Mouse (Mus musculus): Measurements from ENCODE around the gene Iqschfp. TPM values are rescaled to one million over a fixed set of nuclear protein-coding genes. Genes with fewer than 3 reads are reported as not detected.

The Iqschfp gene
- total RNA-seq, 2 experiments from 2014 or later: not detected

GRCm38 (mm10) chr3:68527182-68527581, 635.1 kb downstream of the Iqschfp start:
- Histone ChIP-seq H3K27ac (no peak overlapping the region), H3K4me3 (no peak overlapping the region)
- no peak for DNase-seq
- intact Hi-C loops (cut with DNase I): no loop called here
- TF ChIP-seq CTCF (IDR thresholded peaks at IDR 0.05): no peak

DNA sequence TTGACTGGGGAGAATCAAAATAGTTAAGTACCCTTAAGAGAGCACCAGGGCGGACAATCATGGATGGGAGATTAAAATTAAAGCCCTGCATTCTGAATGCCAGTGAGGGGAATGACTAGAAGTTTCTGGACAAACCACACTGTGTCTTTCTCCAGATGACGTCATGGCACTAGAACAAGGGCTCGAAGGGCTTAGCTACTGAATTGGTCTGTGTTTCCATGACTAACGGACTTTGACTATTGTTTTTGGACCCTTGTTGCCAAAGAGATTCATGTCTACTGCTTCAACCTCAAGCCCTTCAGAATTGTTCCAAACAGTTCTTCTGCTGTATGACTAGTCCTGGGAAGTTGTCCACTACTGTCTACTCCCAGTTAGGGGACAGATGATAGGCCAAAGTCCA, 639.9 kb downstream of the Iqschfp start:
- no peak for TF ChIP-seq CTCF (IDR thresholded peaks at IDR 0.05)
- no peak overlapping the region for H3K4me3 ChIP-seq
- no peak overlapping the region for H3K27ac ChIP-seq
- DNase-seq: no peak
- intact Hi-C loops (cut with DNase I): no loop called here

DNA sequence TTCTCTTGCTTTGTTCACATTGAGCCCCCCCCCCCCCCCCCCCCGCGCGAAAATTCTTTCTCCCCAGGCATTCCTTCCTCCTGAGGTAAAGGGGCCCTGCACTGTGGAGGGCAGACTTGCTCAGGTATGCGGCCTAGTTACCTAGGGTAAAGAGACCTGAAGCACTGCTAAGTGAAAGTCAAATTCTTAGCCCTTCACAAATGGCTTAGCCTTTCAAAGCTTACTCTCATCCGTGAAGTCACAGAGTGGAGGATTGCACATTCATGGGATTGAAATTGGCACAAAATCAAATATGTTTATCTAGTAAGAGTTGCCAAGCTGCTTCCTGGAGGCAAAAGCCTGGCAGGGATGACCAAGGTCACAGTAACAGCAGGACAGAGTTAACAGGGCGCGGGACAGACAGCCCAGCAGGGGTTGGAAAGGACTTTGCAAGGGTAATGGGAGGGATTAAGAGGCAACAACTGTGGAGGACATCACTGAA, 642.6 kb downstream of the Iqschfp start:
- TF ChIP-seq CTCF (IDR thresholded peaks at IDR 0.05): no peak
- Histone ChIP-seq H3K27ac (no peak overlapping the region; the same call in 1 of the 2 replicates), H3K4me3 (no peak overlapping the region)
- no peak for DNase-seq
- intact Hi-C loops (cut with DNase I): no loop called here

GRCm38 (mm10) chr3:68535160-68535728, 643.2 kb downstream of the Iqschfp start:
- no peak for TF ChIP-seq CTCF (IDR thresholded peaks at IDR 0.05)
- H3K4me3 ChIP-seq: no peak overlapping the region
- DNase-seq: no peak
- H3K27ac ChIP-seq: no peak overlapping the region
- intact Hi-C loops (cut with DNase I): no loop called here

GRCm38 (mm10) chr3:68536071-68536470, 644.0 kb downstream of the Iqschfp start:
- DNase-seq: no peak
- Histone ChIP-seq H3K27ac (no peak overlapping the region), H3K4me3 (no peak overlapping the region)
- TF ChIP-seq CTCF (IDR thresholded peaks at IDR 0.05): no peak
- intact Hi-C loops (cut with DNase I): no loop called here

DNA sequence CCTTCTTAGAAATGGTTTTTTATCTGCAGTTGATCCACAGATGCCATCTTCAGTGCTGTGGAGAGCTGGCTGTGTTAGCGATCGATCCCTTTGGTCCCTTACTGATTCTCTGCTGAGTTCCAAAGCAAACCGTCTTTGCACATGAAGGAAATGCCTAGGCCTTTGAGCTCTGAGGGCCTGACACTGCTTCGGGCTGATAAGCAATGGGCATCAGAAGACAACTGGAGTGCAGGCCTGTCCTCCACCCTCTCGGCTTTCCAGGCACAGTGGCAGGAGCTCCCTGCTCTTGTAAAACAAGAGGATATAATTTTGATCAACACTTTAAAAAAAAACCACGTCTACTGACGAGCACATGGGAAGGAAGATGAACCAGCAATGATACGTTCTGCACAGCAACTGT, 649.7 kb downstream of the Iqschfp start:
- TF ChIP-seq CTCF (IDR thresholded peaks at IDR 0.05): no peak
- intact Hi-C loops (cut with DNase I): loop anchor here (2.0 to 5.0 kb wide), 2 partner anchors 44 to 485 kb away; no protein-coding TSS in a partner anchor
- DNase-seq: no peak
- Histone ChIP-seq H3K4me3 (no peak overlapping the region), H3K27ac (no peak overlapping the region)

DNA sequence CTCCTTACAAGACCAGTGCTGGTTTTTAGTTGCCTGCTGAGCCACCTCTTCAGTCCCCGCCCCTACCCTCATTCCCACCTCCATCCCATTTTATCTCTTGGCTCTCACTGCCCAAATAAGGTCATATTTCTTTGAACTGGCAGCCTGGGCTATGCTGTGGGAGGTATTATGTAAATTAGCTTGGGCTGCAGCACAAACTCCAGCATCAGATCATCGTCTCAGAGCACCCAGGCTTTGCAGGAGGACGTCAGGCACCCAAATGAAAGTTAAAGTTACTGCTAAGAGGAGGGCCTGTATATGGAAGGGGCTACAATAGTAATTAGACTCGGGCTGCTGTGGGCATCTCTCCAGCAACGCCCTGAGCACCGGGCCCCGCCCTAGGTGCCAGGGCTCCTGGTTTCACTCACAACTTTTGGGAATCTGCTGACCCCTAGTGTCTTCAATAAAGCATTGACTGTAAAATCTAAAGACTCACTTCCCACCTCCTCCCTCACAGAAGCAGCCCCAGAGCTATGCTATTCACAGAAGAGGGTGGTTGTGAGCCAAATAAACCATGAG, 651.0 kb downstream of the Iqschfp start:
- peak; percentile 84 for TF ChIP-seq CTCF (IDR thresholded peaks at IDR 0.05)
- Histone ChIP-seq H3K27ac (peak overlapping the region; percentile 63), H3K4me3 (peak overlapping the region; percentile 70)
- intact Hi-C loops (cut with DNase I): loop anchor here (2.0 to 5.0 kb wide), 2 partner anchors 46 to 486 kb away; no protein-coding TSS in a partner anchor
- peak; percentile 70 for DNase-seq

DNA sequence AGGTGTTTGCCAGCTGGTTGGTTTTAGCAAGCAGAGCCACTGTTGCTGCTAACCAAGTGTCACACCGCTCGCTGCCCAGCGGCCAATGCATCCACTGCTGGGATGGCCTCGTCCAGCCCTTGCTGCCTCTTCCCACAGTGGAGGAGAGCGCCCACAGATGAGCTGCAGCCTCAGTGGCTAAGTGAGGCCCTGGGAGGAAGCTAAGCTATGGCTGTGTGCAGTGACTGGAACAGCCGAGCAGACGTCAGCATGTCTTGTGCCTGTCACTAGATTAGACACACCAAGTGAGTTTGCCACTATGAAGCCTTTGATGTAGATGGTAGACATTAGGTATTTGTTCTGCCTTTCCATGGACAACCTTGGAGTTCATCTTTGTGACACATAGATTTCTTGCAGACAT, 652.8 kb downstream of the Iqschfp start:
- intact Hi-C loops (cut with DNase I): loop anchor here (5.0 kb wide), 1 partner anchor 48 kb away; no protein-coding TSS in a partner anchor
- no peak overlapping the region for H3K4me3 ChIP-seq
- DNase-seq: no peak
- no peak for TF ChIP-seq CTCF (IDR thresholded peaks at IDR 0.05)
- no peak overlapping the region for H3K27ac ChIP-seq

- no peak for TF ChIP-seq CTCF (IDR thresholded peaks at IDR 0.05)
- Histone ChIP-seq H3K27ac (peak overlapping the region; percentile 40; the same call in 1 of the 2 replicates), H3K4me3 (no peak overlapping the region)
- no peak for DNase-seq
- intact Hi-C loops (cut with DNase I): no loop called here
These were observed 653.9 kb downstream of the Iqschfp start for GRCm38 (mm10) chr3:68545898-68546297.

- no peak for DNase-seq
- intact Hi-C loops (cut with DNase I): no loop called here
- no peak overlapping the region for H3K27ac ChIP-seq
- no peak overlapping the region for H3K4me3 ChIP-seq
- no peak for TF ChIP-seq CTCF (IDR thresholded peaks at IDR 0.05)
These were observed 663.1 kb downstream of the Iqschfp start for GRCm38 (mm10) chr3:68555087-68555662.

DNA sequence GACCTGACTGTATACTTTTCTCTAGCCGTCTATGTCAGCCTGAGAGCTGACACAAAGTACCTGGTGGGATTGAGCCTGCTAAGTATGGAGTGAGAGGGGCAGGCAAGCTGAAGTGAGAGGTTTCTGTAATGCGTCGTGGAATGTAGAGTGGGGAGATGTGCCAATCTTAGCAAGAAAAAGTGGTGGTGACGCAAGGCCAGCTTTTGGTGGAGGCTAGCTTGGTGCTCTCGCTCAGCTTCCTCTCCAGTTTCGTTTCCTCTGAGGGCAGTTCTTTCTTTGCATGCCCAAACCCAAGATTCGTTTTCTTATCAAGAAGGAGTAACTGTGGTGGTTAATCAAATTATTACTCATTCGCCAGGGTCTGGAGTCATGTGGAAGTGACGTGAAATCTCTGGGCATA, 664.9 kb downstream of the Iqschfp start:
- intact Hi-C loops (cut with DNase I): no loop called here
- no peak for DNase-seq
- no peak for TF ChIP-seq CTCF (IDR thresholded peaks at IDR 0.05)
- H3K27ac ChIP-seq: no peak overlapping the region
- H3K4me3 ChIP-seq: no peak overlapping the region

GRCm38 (mm10) chr3:68558744-68559143, 666.7 kb downstream of the Iqschfp start:
- Histone ChIP-seq H3K4me3 (no peak overlapping the region), H3K27ac (no peak overlapping the region)
- intact Hi-C loops (cut with DNase I): no loop called here
- no peak for TF ChIP-seq CTCF (IDR thresholded peaks at IDR 0.05)
- no peak for DNase-seq

- Histone ChIP-seq H3K27ac (0 out of 2 replicates have a peak overlapping the region, but pooled peaks have one; percentile 6), H3K4me3 (no peak overlapping the region)
- no peak for TF ChIP-seq CTCF (IDR thresholded peaks at IDR 0.05)
- intact Hi-C loops (cut with DNase I): loop anchor here (5.0 kb wide), 1 partner anchor 152 kb away; no protein-coding TSS in a partner anchor
- DNase-seq: peak; percentile 31
These were observed 668.0 kb downstream of the Iqschfp start for GRCm38 (mm10) chr3:68560057-68560456.

Data from gastrocnemius, adult 2 months (tissue).